Mouse (Mus musculus): ENCODE measurements at regions not wholly inside any gene's neighbourhood (a gene's known extent, or its start where the extent isn't known, plus 50 kb on each side); places are given as distances from the start of the nearest gene placed in this dataset.

DNA sequence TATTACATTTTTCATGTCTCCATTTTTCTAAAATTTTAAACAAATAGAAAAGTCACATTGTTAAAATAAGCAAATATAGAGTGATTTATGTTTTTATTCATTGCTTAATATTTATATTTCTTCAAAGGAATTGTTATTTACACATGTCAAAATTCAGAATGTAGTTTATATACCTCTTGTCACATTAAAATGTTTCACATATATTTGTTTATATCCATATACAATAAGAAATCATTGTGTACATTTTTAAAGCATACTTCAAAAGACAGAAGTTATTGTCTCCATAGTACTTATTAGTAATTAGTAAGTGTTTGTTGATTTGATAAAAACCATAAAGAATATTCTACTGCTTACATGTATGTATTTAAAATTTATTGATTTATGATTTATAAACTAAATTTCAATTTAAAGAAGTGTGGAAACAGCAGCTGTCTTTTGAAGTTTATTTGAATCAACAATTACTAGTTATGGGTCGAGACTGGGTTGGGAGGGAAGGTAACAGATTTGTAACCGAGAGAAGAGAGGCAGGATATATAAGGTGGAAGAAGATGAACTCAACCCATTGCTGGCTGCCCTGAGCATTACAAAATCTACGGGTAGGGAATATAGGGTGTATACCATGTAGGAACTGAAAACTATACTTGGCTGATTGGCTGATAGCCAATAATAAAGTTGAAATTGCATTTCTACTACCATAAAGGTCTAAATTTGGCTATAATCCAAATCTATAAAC is 420.8 kb downstream of the Anxa1 start:
- WGBS = 57% methylated on average over 3 of the region's 3 CpGs
- no peak for DNase-seq
- TF ChIP-seq CTCF (IDR thresholded peaks at IDR 0.05; ENCODE audit: insufficient read depth, low read length) (no peak), POLR2A (IDR thresholded peaks at IDR 0.05; ENCODE audit: borderline replicate concordance, extremely low read depth, low read depth, low read length) (no peak)
- Histone ChIP-seq H3K4me1 (ENCODE audit: control insufficient read depth, insufficient read depth, low read length) (no peaks in the 10 kb centered on the region), H3K4me3 (replicated peaks; ENCODE audit: extremely low read depth, low read depth, low read length) (no peak overlapping the region)

DNA sequence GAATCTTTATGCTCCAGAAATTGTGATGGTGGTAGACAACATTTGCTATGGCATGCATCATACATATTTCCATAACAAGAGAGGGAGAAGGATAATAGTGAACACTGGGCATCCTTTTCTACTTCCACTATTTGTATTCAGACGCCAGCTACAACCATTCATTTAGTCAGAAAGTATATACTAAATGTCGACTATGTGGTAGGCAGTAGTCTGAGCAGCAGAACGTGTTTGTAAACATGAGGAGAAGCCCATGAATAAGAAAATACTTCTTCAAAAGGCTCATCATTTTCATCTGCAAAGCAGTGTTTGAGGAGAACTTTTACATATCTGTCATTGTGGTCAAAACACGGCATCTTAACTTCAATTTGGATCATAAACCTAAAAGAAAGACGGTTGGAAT is 421.4 kb downstream of the Anxa1 start:
- TF ChIP-seq CTCF (IDR thresholded peaks at IDR 0.05; ENCODE audit: insufficient read depth, low read length) (no peak), POLR2A (IDR thresholded peaks at IDR 0.05; ENCODE audit: borderline replicate concordance, extremely low read depth, low read depth, low read length) (no peak)
- no peaks in the 10 kb centered on the region for H3K4me1 ChIP-seq (ENCODE audit: control insufficient read depth, insufficient read depth, low read length)
- DNase-seq = no peak
- 56% methylated on average over 5 of the region's 5 CpGs for WGBS
- H3K4me3 ChIP-seq (replicated peaks; ENCODE audit: extremely low read depth, low read depth, low read length) = no peak overlapping the region

DNA sequence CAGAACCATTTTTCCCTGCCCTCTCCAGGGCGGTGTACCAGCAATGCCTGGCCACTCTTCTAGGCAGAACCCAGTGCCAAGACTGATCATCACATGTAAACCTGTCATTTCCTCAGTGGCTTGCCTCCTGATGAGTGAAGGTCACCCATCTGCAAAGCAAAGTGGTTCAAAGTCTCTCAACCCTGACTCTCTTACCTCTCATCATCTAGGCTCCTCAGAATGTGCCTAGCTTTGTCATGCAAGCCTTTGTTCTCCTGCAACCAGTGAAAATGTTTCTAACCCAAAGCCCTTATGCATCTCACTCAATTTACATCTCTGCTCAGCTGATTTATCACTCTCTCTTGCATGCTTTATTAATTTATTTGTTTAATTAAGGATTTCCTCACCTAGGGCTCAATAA is 445.5 kb downstream of the Anxa1 start:
- no peak for DNase-seq
- 64% methylated on average over 1 of the region's 1 CpGs for WGBS
- no peak overlapping the region for H3K4me3 ChIP-seq (replicated peaks; ENCODE audit: extremely low read depth, low read depth, low read length)
- no peaks in the 10 kb centered on the region for H3K4me1 ChIP-seq (ENCODE audit: control insufficient read depth, insufficient read depth, low read length)
- TF ChIP-seq CTCF (IDR thresholded peaks at IDR 0.05; ENCODE audit: insufficient read depth, low read length) = no peak
- TF ChIP-seq POLR2A (IDR thresholded peaks at IDR 0.05; ENCODE audit: borderline replicate concordance, extremely low read depth, low read depth, low read length) = no peak

GRCm38 (mm10) chr19:19942697-19943096 is 448.0 kb downstream of the Anxa1 start:
- no peak overlapping the region for H3K4me3 ChIP-seq (replicated peaks; ENCODE audit: extremely low read depth, low read depth, low read length)
- H3K4me1 ChIP-seq (ENCODE audit: control insufficient read depth, insufficient read depth, low read length) = no peaks in the 10 kb centered on the region
- 89% methylated on average over 3 of the region's 3 CpGs for WGBS
- no peak for DNase-seq
- TF ChIP-seq POLR2A (IDR thresholded peaks at IDR 0.05; ENCODE audit: borderline replicate concordance, extremely low read depth, low read depth, low read length) (no peak), CTCF (IDR thresholded peaks at IDR 0.05; ENCODE audit: insufficient read depth, low read length) (no peak)

- TF ChIP-seq POLR2A (IDR thresholded peaks at IDR 0.05; ENCODE audit: borderline replicate concordance, extremely low read depth, low read depth, low read length) (no peak), CTCF (IDR thresholded peaks at IDR 0.05; ENCODE audit: insufficient read depth, low read length) (no peak)
- 70% methylated on average over 2 of the region's 2 CpGs for WGBS
- no peak overlapping the region for H3K4me3 ChIP-seq (replicated peaks; ENCODE audit: extremely low read depth, low read depth, low read length)
- no peaks in the 10 kb centered on the region for H3K4me1 ChIP-seq (ENCODE audit: control insufficient read depth, insufficient read depth, low read length)
- DNase-seq = no peak
These were observed 469.6 kb downstream of the Anxa1 start for GRCm38 (mm10) chr19:19921109-19921508.

- no peak for DNase-seq
- 77% methylated on average over 8 of the region's 8 CpGs for WGBS
- no peak overlapping the region for H3K4me3 ChIP-seq (replicated peaks; ENCODE audit: extremely low read depth, low read depth, low read length)
- H3K4me1 ChIP-seq (ENCODE audit: control insufficient read depth, insufficient read depth, low read length) = no peaks in the 10 kb centered on the region
- TF ChIP-seq POLR2A (IDR thresholded peaks at IDR 0.05; ENCODE audit: borderline replicate concordance, extremely low read depth, low read depth, low read length) (no peak), CTCF (IDR thresholded peaks at IDR 0.05; ENCODE audit: insufficient read depth, low read length) (no peak)
These were observed 504.6 kb downstream of the Anxa1 start for GRCm38 (mm10) chr19:19885933-19886710.

DNA sequence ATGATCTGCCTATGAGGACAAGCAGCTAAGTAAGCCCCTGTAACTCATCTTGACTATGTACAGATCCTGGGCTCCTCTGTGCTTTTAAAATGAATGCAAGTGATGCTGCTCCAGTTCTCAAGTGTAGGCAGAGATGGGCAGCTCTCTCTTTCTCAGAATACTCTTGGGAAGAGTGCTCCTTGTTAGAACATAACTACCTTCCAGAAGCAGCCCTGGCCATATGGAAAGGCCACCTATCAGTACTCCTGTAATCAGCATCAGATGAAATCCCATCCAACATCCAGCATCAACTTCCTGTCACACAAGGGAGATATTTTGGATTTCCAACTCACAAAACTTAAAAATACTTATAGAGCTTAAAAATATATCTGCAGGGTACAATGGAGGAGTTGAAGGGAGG is 509.8 kb downstream of the Anxa1 start:
- no peaks in the 10 kb centered on the region for H3K4me1 ChIP-seq (ENCODE audit: control insufficient read depth, insufficient read depth, low read length)
- DNase-seq = no peak
- TF ChIP-seq POLR2A (IDR thresholded peaks at IDR 0.05; ENCODE audit: borderline replicate concordance, extremely low read depth, low read depth, low read length) (no peak), CTCF (IDR thresholded peaks at IDR 0.05; ENCODE audit: insufficient read depth, low read length) (no peak)
- H3K4me3 ChIP-seq (replicated peaks; ENCODE audit: extremely low read depth, low read depth, low read length) = no peak overlapping the region

DNA sequence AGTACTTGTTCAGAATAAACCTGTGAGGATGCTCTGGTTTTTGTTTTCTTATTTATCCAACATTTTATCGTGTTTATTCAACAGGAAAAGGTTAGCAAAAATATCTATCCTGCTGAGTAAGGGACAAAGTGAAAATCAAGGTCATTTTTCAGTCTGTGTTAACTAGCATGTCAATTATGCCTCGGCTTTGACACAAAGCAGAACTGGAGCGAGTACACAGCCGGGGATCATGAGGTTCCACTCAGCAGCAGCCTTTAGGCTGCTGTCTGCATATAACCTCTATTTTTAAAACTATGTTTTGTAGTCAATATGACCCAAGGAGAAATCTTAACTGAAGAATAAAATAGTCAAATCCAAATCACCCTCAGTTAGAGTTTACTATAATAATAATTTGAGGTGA is 542.6 kb downstream of the Anxa1 start:
- Histone ChIP-seq H3K4me3 (replicated peaks; ENCODE audit: extremely low read depth, low read depth, low read length) (no peak overlapping the region), H3K4me1 (ENCODE audit: control insufficient read depth, insufficient read depth, low read length) (no peaks in the 10 kb centered on the region)
- TF ChIP-seq POLR2A (IDR thresholded peaks at IDR 0.05; ENCODE audit: borderline replicate concordance, extremely low read depth, low read depth, low read length) = no peak
- TF ChIP-seq CTCF (IDR thresholded peaks at IDR 0.05; ENCODE audit: insufficient read depth, low read length) = no peak
- no peak for DNase-seq
- WGBS = 65% methylated on average over 4 of the region's 4 CpGs

GRCm38 (mm10) chr19:19807992-19808391 is 582.8 kb downstream of the Anxa1 start:
- TF ChIP-seq CTCF (IDR thresholded peaks at IDR 0.05; ENCODE audit: insufficient read depth, low read length) = no peak
- TF ChIP-seq POLR2A (IDR thresholded peaks at IDR 0.05; ENCODE audit: borderline replicate concordance, extremely low read depth, low read depth, low read length) = no peak
- 56% methylated on average over 1 of the region's 1 CpGs for WGBS

DNA sequence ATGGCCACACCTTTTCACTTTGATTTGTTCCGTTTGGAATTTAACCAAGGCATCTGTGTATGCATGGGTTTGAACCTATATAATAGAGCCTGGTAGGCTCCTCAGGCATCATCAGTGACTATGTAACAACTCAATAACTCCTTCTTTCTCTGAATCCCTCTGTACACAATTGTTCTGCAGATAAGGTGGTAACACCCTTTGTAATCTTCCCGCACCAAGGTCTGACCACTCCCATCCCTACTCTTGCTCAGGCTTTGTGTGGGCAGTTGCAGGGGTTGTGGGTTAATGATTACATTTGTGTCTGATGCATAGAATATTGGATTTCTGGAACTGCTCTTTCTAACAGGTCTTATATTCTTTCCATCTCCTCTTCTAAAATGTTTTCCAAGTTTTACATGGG is 596.9 kb downstream of the Anxa1 start:
- WGBS = 64% methylated on average over 2 of the region's 2 CpGs
- no peak for TF ChIP-seq CTCF (IDR thresholded peaks at IDR 0.05; ENCODE audit: insufficient read depth, low read length)
- no peak for TF ChIP-seq POLR2A (IDR thresholded peaks at IDR 0.05; ENCODE audit: borderline replicate concordance, extremely low read depth, low read depth, low read length)
- no peak for DNase-seq
- Histone ChIP-seq H3K4me3 (replicated peaks; ENCODE audit: extremely low read depth, low read depth, low read length) (no peak overlapping the region), H3K4me1 (ENCODE audit: control insufficient read depth, insufficient read depth, low read length) (no peaks in the 10 kb centered on the region)

More at GRCm38 (mm10) chr19:19807992-19808391, 582.8 kb downstream of the Anxa1 start:
- no peak for DNase-seq
- no peaks in the 10 kb centered on the region for H3K4me1 ChIP-seq (ENCODE audit: control insufficient read depth, insufficient read depth, low read length)
- no peak overlapping the region for H3K4me3 ChIP-seq (replicated peaks; ENCODE audit: extremely low read depth, low read depth, low read length)

Data from lung, adult 2 months (tissue).